Mouse (Mus musculus): ENCODE results near the gene Bid. TPM values are rescaled to one million over a fixed set of nuclear protein-coding genes. Genes with fewer than 3 reads are reported as not detected.

The Bid gene
- 6.2 TPM for polyA plus RNA-seq (2014; fragmentation: Illumina TruSeq; extraction: RNeasy Lipid Tissue Mini Kit (QIAGEN cat#74804); ENCODE audit: low replicate concordance)

DNA sequence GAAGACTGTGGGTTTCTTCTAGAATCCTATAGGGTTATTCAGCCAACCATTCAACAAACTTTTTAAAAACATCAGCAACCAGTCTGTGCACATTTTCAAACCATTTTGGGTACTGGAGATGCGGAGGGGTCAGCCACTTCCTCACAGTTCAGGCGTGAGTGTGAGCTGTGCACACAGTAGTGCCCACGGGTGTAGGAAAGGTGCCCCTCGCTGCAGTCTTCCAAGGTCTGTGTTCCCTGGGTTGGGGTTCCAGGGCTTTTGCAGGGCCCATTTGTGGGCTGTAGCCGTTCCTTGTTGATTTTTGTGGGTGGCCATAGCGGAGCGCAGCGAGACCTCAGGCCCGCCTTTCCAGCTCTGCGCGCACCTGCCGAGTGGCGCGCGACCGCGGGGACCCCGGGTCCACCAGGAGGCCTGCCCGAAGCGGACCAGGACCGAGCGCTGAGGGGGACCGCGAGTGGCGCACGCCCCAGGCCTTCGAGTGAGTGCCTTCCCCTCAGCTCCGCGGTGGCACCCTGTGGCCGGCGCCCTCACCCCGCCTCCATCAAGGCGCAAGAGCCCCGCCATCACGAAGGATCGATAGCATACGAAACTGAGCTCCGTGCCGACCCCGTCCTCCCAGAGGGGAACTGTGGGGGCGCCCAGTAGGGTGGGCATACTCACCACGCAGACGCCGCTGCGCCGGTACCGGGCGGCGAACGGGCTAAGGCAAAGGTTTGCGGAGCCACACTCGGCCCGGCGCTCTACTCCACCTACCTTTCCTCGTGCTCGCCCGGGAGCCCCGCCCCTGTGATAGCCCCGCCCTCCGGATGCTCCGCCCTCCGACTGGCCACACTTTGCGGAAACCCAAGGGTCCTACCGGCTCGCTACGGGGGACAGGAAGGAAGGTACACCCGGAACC is at the start of gene Bid:
TSS of gene Bid (minus strand) at position 780 of the 898 bp plus-strand sequence.

Other genes with a start within 250 kb of the Bid start
- gene Slc25a18, start 143.3 kb downstream of the Bid start, polyA plus RNA-seq (2014; fragmentation: Illumina TruSeq; extraction: RNeasy Lipid Tissue Mini Kit (QIAGEN cat#74804); ENCODE audit: low replicate concordance), result not detected
- 318 TPM for gene Atp6v1e1, start 94.1 kb downstream of the Bid start, polyA plus RNA-seq (2014; fragmentation: Illumina TruSeq; extraction: RNeasy Lipid Tissue Mini Kit (QIAGEN cat#74804); ENCODE audit: low replicate concordance)
- 6.6 TPM for gene Bcl2l13, start 80.6 kb downstream of the Bid start, polyA plus RNA-seq (2014; fragmentation: Illumina TruSeq; extraction: RNeasy Lipid Tissue Mini Kit (QIAGEN cat#74804); ENCODE audit: low replicate concordance)
- gene Mical3, start 214.1 kb upstream of the Bid start, polyA plus RNA-seq (2014; fragmentation: Illumina TruSeq; extraction: RNeasy Lipid Tissue Mini Kit (QIAGEN cat#74804); ENCODE audit: low replicate concordance), result 2.7 TPM

Measured in small intestine, adult 10 weeks (tissue).